Mouse (Mus musculus): ENCODE measurements at regions not wholly inside any gene's neighbourhood (a gene's known extent, or its start where the extent isn't known, plus 50 kb on each side); places are given as distances from the start of the nearest gene placed in this dataset.

GRCm38 (mm10) chr1:39067901-39068300 is 82.5 kb downstream of the Pdcl3 start:
- TF ChIP-seq CTCF (IDR thresholded peaks at IDR 0.05; ENCODE audit: extremely low read depth, insufficient read depth, low read length) (no peak), POLR2A (IDR thresholded peaks at IDR 0.05; ENCODE audit: extremely low read depth, insufficient read depth, low read length) (no peak)

Data from cortical plate, adult 2 months (tissue).